Mouse (Mus musculus) ES-Bruce4 (cell line): ENCODE measurements around the gene Gm43518.

ENCODE experiments used
- CTCF ChIP-seq: IDR thresholded peaks from one replicate; pipeline ENCODE4 v1.8.1; 2011; ENCODE audit warnings: low read depth, low read length
- EP300 ChIP-seq: IDR thresholded peaks from 2 replicates; pipeline ENCODE4 v1.6.1; 2011; ENCODE audit warnings: low read depth, low read length; ENCODE audit not compliant: insufficient read depth
- POLR2A ChIP-seq: IDR thresholded peaks from one replicate; pipeline ENCODE4 v1.8.1; 2011; ENCODE audit warnings: low read length; ENCODE audit not compliant: insufficient read depth

- TF ChIP-seq POLR2A (no peak), EP300 (no peak), CTCF (no peak)
Measured at GRCm38 (mm10) chr5:123960129-123960528, 32.9 kb downstream of the Gm43518 start.
